Mouse (Mus musculus): ENCODE results near the gene A030005L19Rik.

DNA sequence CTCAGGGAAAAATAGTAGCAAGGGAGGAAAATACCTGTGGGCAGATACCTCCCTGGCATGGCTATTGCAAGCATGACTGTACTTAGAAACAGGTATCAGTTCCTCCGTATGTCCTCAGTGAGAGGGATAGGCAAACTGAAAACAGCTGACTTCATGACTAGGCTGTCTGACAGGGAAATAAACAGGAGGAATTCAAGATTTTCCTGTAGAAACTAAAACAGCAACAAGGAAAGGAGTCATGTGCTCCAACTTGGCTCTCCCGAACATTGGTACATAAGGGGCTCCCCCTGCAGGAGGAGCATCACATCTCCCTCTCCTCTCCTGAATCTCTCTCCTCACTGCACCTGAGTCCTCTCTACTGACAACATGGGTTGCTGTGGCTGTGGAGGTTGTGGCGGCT is at the start of gene A030005L19Rik:
- TF ChIP-seq CTCF (IDR thresholded peaks at IDR 0.05; ENCODE audit: borderline replicate concordance, control insufficient read depth, extremely low read depth, insufficient read depth, low read length, poor library complexity): no peak
- no peak for TF ChIP-seq POLR2A (IDR thresholded peaks at IDR 0.05; ENCODE audit: control insufficient read depth, extremely low read depth, insufficient read depth, low read length, poor library complexity)

All from thymus, adult 2 months (tissue).